Mouse (Mus musculus) C2C12 (cell line): ENCODE data around the gene Cxcl14.

Source experiments
- CEBPB ChIP-seq: IDR thresholded peaks from one replicate; pipeline ENCODE4 v1.6.1; 2011; ENCODE audit warnings: low read depth, mild to moderate bottlenecking, control low read depth, moderate library complexity
- USF1 ChIP-seq: IDR thresholded peaks from one replicate; pipeline ENCODE4 v1.6.1; 2011; ENCODE audit warnings: low read depth, mild to moderate bottlenecking, control low read depth, moderate library complexity

- no peak for TF ChIP-seq USF1
- TF ChIP-seq CEBPB, result no peak
Observed at GRCm38 (mm10) chr13:56251924-56252619, 44.3 kb downstream of the Cxcl14 start, which contains the start of gene Neurog1.
